Mouse (Mus musculus): ENCODE measurements at regions not wholly inside any gene's neighbourhood (a gene's known extent, or its start where the extent isn't known, plus 50 kb on each side); places are given as distances from the start of the nearest gene placed in this dataset.

DNA sequence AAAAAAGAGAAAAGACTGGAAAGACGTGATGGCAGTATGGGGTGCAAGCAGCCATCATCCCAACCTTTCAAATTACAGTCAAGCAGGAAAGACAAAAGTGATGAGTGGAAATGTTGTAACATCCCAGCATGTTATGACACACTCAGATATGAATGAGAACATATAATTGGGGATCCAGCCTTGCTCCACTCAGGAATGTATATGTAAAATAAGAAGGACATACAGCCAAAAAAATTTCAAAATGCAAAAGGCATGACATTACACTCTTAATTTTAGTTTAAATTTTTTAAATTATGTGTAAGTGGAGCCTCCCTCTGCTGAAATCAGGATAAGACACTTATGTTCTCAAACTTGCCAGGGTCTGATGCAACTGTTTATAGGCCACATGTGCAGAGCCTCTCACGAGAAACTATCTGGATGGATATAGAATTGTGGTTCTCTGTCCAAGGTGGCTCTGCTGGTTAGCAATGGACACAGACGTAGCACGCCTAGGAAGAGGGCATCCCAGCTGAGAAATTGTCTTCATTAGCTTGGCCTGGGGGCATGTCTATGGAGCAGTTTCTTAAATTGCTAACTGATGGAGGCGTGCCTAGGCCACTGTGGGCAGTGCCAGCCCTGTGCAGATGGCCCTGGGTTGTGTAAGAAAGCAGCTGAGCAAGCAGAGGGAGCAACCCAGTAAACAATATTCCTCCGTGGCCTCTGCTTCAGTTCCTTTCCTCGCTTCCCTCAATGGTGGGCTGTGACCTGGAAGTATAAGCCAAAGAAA lies 171.5 kb upstream of the Usp24 start:
- TF ChIP-seq CTCF (IDR thresholded peaks at IDR 0.05; ENCODE audit: low read depth, low read length), result no peak
- no peak for TF ChIP-seq POLR2A (IDR thresholded peaks at IDR 0.05; ENCODE audit: extremely low read depth, insufficient read depth, low read length)
